Mouse (Mus musculus) kidney, adult 11 months (tissue): ENCODE measurements around the gene Timm10.
"Not testable (repeated sequence)": the region's sequence is repeated elsewhere in the genome, so short reads cannot be mapped to it uniquely, and the experiment has no call there.

Experiments used
- DNase-seq: peaks from one replicate; pipeline ENCODE4 v3.0.0; 2022

The Timm10 gene

DNA sequence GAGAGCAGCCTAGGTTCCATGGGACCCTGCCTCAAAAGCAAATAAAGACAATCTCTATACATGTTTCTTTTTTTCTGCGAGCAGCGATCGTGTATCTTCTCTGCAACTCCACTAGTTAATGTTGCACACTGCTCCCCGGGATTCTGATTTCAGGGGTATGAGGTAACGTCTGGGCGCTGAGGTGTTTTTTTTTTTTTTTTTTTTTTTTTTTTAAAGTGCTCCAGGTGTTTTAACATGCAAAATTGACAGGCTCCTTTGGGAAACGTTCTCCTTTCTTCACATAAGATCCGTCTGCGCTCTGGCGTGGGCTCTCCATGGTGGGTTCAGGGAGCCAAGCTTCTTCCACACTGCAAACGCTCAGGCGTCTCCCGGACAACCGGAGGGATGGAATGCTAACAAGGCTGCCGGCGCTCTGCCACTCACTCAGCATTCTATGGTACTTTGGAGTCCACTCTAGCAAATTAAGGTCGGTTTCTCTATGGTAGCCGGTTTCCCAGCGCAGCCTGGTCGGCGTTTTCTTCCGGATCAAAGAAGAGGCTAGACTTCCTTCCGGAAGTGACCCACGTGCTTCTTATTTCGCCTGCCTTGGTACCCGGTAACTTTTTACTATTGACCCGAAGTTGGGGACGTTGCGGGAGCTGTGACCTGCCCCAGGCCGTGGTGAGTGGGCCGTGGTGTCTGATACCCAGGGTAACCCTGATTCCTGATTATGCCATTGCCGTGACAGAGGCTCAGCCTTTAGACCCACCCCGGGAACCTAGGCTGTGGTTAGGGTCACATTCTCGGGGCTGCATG is at the start of gene Timm10:
Timm10 (plus strand) TSS at position 510 of the 795 bp plus-strand sequence.
- DNase-seq = peak; percentile 93

DNA sequence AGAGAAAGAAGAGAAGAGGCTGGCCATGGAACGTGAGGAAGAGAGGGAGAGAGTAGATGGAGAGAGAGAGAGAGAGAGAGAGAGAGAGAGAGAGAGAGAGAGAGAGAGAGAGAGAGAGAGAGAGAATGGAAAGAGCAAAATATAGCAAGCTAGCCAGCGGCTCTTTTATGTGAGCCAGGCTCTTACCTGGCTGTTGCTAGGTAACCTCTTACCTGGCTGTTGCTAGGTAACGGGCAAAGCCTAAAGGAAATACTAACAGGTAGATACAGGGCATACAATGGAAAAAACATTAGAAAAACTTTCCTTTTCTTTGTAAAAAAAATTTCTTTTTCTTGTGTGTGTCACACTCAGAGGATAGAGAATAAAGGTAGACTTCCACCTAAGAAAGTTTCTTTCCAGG is 49.1 kb upstream of the Timm10 start:
- DNase-seq = no peak

DNA sequence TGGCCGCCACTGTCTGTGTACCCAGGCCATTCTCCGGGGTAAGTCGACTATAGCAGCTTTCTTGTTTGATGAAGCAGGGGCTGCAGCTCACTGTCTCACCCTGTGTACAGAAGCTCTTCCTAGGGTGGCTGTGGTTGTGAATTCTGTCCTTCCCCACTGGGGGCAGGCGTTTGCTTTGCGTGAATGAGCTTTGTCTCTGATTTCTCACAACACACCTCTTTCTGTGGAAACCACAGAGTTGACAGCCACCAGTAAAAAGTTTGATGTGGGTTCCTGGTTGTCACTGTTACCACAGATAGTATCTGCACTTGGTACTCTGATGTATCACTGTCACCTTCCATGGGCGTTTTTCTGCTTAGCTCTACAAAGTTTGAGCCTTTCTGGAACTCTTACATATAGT is 47.6 kb upstream of the Timm10 start:
- no peak for DNase-seq

DNA sequence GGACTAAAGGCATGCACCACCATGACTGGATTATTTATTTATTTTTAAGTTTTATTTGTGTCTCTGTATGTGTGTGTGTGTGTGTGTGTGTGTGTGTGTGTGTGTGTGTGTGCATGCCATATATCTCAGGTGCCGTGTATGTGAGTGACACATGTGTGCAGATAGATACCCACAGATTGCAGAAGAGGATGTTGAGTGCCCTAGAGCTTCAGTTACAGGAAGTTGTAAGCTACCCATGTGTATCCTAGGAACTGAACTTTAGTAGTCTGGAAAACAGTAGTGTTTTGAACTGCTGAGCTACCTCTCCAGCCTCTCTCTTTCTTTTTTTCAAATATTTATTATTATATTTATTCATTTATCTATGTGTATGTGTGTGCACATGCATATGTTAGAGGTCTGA is 43.5 kb upstream of the Timm10 start:
- no peak for DNase-seq

DNA sequence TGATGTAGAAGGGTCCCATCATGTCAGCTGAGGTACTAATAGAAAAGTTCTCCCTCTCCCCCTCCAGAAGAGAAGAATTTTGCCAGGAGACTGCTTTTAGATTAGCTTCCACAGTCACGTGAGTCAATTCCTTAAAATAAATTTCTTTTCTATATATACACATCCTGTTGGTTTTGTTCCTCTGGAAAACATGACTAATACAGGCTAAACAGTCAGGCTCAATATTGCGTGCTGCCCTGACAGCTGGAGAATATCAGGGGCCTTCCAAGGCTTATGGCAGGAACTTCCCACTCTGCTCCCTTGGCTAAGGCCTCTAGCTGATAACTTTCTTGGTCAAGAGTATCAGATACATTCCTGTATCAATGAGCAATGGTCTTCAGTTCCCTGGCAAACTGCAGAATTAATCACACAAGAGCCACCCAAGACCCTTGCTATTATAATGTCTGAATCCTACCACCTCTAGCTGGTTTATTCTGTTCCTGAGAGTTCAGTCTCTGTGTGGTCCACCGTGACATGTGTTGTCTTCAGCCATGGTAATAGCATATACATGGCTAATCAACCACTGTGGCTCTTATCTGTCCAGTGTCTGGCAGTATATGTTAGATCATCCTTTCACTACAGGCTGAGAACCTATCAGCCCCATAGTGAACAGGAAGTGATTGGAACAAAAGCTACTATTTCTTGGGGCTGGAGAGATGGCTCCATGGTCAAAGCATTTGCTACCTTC is 42.8 kb upstream of the Timm10 start:
- no peak for DNase-seq

DNA sequence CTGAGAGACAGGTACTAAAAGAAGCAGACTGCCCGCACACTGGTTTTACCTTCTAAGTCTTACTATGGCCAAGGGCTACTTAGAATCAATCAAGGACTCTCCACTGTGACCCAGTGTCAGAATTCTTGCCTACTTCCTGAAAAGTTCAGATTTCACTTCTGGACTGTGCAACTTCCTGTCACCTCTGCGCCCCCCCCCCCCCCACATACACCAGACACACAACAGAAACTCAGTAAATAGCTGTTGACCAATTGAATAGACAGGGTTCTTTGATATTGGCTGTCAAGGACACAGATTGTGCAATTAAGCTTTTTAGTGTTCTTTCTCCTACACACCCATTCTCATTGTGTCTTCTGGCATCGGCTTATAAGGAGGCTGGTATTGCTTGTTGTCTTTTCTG is 38.5 kb upstream of the Timm10 start:
- DNase-seq = no peak

DNA sequence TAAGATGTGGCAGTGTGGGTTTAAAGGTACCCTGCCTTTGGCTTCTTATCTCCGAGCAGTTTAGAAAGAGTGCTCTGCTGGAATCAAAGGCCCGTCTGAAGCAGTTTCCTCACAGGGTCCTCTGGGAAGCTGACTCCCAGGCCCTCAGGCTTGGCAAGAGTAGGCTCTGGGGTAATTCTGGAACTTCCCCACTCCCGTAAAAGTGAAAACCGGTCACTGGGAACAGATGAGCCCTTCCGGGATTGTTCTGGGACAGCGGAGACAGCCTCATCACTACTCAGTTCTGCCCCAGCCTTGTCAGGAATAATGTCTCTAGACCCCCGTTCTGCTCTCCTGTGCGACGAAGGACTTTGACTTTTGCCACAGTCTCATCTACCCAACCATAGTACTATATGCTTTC is 36.4 kb upstream of the Timm10 start:
- no peak for DNase-seq

DNA sequence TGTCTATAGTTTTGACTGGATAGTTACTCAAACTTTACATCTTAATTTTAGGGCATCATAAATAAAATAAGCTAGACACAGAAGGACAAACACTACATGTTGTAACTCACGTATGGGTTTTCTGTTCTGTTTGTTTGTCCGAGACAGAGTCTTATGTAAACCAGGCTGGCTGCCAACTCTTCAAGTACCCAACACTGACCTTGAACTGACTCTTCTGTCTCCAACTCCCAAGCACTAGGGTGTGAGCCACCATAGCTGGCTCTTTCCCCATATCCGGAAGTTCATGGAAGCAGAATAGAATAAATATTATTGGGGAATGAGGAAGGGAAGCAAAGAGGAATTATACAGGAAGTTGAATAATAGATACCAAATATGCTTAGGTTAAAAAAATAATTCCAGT is 34.3 kb upstream of the Timm10 start:
- DNase-seq = no peak

DNA sequence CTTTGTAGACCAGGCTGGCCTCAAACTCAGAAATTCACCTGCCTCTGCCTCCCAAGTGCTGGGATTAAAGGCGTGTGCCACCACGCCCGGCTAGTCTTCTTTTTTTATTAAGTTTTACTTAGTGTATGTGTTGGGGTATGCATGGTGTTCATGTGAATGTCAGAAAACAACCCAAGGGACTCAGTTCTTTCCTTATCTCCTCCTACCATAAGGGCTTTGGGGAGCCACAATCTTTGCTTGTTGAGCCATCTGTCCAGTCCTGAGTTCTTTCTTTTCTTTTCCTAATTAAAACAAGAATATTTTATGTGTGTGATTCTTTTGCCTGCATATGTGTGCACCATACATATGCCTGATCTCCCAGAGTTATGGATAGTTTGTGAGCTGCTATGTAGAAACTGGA is 33.6 kb upstream of the Timm10 start:
- no peak for DNase-seq

DNA sequence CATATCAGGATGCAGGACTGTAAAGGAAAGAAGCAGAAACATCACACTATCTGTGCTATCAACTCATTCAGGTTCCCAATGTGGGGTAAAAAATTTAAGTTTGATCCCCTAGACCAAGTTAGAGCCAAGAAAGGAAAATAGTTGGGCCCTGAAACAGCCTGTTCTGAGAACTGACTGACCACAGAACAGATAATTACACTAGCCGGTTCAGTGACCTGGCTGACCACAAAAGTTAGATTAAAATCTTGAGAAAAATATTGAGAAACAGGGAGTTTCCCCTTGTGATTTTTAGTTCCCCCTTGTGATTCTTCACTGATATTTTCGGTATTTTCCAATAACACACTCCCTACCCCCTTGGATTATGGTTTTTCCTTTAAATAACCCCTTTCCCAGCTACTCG is 32.9 kb upstream of the Timm10 start:
- no peak for DNase-seq

DNA sequence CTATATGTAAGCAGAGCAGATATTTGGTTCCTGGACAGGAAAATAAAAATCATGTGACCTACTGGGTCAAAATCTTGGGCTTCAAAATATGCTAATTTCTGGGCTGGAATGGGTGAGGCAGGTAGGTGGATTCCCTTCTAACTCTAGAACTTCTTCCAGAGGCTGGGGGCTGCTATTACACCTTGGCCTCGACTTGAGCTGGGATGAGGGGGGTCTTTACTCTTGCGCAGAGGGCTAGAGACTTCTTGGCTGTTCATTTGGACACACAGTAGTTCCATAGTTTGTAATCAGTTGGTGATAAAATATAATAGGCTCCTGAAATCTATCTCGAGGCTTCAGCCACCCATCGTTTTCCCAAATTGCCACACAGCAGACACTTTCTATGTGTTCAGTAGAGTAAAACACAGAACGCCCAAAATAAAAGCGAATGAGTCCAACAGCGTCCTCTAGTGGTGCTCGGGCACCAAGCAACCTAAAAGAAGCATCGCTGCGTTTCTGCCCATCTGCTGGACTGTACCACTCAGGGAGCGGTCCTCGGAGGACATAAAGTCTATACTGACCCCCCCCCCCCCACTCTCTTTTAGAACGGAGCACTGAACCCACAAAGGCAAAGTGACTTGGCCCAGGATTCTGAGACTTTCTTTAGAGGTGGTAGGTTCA is 28.8 kb upstream of the Timm10 start:
- DNase-seq = peak; percentile 63

DNA sequence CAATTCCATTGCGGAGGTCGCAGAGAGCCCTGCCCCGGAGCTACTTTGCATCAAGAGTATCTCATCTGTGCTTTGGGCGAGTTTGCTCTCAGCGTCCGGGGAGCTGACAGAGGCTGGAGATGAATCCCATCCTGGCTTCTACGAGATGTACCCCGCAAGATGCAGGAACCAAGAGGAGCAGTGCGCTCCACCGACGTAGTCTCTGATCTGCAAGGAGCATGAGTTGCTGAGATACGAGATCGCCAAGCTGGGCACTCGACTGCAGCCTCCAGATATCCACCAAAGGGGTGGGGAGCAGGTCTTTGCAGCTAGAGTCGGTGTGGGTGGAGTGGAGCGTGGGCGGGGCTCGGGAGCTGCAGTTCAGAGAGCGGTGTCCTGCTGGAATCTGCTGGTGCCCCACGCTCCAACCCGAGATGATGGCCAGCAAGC is 28.3 kb upstream of the Timm10 start, which contains the start of gene Ube2l6:
Ube2l6 (plus strand) TSS at position 336 of the 429 bp plus-strand sequence.
- DNase-seq = peak; percentile 44

DNA sequence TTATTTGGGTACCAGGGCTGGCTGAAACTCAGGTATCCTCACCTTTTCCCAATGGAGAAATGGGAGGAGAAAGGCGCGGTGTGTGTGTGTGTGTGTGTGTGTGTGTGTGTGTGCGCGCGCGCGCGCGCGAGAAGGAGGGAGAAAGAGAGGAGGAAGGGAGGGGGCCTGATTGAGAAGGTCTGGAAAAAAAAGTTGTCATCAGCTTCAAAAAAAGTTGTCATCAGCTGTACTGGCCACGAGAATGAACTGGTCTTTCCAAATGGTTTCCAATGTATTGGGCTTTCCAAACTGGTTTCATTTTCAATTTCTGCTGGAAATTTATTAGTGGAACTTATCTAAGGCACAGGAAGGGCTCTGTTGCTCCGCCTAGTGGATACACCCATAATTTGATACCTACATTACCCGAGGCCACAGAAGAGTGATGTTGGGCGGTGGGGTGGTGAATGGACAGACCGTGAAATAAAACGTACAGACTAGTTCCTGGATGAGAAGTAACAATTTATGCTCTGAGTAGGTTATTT is 27.7 kb upstream of the Timm10 start:
- peak; percentile 70 for DNase-seq

DNA sequence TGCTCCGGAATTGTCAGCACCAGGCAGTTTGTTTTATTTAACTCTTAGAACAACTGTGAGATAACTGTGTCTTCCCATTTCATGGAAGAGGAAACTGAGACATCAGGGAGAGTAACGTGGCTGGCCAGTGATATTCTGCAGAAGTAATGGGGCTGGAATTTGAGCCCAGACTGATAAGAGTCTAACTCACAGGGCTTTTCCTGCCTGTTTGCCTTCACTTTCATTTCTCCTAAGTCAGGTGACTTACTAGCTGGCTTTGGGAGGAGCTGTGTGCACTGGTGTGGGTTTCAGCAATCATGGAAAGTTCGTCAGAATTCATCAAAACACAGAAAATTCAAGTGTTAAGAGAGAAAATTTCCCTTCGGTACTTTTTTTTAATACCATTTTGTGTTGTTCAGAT is 26.5 kb upstream of the Timm10 start:
- no peak for DNase-seq

DNA sequence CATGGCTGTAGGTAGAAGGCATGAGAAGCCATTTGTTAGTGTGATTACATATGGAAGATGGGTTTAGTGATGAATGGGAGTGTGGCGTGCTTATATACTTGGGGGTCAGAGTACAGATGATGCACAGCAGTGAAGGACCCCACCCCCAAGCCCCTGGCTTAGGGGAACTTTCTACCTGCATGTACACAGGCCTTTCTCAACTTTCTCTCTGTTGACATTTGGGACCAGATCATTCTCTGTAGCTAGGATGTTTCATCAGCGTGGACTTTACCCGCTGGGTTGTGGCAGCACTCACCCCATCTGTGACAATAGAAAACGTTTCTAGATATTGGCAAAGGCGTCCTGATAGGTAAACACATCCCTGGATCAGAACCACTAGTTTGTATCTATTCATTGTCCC is 25.6 kb upstream of the Timm10 start:
- DNase-seq = not testable (repeated sequence)

DNA sequence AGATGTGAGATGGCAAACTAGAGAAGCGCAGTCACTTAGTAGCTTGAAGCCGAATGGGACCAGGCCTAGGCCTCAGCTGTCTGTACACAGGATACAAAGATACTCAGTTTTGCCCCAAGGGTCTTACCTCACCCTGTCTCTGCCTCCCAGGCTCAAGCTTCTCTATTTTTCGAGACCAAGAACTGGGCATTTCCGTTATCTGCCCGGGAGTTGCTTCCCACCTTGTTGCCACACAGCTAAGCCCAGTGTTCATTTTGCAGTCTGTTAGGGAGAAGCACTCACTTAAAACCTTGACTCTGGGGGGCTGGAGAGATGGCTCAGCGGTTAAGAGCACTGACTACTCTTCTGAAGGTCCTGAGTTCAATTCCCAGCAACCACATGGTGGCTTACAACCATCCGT is 22.8 kb upstream of the Timm10 start:
- DNase-seq = no peak

DNA sequence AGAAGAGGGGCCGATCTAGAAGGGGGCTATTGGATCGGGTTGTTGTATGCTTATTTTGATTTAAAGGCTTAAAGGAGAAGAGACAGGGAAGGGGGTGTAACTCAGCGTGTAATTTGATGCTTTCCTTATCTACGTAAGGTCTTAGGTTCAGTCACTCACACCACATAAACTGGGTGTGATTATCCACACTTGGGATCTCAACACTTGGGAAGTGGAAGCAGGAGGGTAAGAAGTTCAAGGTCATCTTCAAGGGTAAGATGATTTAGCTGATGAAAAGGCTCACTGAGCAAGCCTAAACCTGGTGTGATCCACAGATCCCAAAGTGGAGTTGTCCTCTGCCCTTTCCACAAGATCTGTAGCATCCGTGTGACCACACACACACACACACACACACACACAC is 20.3 kb upstream of the Timm10 start:
- no peak for DNase-seq

DNA sequence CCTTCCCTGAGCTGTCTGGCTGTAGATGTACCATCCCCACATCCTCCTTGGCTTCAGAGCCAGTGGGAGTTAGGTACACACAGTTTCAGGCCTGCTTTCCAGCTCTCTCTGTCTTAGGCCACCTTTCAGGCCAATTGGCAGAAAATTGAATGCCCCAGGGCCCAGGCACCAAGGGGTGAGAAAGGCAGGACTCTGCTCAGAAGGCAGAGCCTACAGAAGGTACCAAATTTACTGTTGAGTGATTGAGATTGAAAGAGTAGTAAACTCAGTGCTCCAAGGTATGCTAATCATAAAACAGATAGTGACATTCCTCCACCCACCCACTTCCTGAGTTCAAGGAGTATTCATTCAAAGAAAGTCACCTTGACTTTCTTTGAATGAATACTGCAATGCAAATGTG is 17.5 kb upstream of the Timm10 start:
- no peak for DNase-seq

DNA sequence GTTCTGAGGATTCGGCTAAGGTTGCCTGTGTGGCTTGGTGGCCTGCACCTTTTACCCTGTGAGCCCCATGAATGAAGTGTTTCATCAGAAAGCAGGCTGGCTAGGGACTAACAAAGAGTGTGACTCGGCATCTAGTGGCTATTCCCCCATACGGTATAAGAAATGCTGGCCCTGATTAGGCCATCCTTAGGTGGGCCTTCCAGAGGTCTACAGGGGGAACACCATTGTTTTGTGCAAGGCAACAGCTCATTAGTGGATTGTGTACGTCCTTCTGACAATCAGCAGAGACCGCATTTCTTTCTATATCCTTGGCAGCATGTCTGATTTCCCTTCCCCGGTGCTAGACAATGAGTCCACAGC is 16.3 kb upstream of the Timm10 start:
- DNase-seq = no peak

DNA sequence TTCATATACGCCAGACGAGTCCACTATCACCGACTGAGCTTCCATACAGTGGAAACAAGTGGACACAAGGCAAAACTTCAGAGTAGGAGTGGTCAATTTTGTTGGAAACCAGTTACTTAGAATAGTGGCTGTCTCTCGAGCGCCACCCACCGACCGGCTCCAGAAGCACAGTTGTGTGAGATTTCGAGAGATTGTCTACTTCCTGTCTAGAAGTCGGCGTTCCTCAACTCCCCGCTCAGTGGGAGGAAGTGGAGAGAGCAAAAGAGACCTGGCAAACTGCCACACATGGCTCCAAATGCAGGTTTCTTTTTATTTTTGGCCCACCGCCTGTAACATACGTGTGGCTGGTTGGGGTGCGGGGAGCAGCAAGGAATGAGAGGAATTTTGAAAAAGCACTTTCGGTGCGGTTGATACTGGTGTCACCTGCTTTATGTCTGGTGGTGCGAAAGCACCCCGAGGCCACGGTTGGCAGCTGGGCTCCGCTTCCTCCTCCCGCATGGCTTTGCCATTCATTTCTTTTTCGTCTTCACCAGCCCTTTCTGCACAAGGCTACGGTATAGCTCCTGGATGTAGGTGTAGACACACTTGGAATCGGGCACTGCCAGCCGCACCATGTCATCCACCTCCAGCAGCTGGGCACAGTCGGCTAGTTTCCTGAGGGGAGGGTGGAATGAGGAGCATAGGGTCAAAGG is 15.8 kb upstream of the Timm10 start:
- DNase-seq = peak; percentile 88

DNA sequence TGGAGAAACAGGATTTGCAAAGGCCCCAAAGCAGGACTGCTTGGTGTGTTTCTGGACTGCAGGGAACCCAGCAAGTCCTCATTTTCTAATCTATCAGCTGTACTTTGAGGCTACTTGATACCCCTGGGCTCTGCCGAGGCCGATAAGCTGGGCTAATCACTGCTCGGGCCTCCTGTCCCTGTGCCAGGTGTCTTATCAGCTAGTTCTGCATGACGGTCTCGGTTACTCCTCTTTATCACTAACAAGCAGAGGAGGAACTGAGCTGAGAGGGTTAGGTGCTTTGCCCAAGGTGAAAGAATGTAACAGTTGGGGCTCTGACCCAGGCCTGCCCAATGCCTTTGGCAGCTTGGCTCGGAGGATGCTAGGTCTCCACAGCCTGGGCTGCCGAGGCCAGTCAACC is 14.9 kb upstream of the Timm10 start:
- no peak for DNase-seq

DNA sequence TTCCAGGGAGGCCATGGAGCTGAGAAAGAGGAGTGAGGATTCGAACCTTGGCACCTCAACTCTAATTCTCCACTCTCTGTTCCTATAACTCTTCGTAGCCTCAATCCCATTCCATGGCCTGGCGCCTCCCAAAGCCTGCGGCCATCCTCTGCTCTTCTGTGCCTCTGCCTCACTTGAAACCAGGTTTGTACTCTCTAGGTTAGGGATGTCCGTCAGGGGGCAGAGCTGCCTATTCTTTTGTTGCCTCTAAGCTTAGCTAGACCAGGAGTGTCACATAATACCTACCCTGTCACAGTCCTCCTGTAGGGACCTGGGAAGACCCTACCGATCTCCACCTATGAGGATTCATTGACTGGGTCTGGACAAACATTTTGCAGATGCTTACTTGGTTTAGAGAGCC is 14.1 kb upstream of the Timm10 start:
- DNase-seq = no peak

DNA sequence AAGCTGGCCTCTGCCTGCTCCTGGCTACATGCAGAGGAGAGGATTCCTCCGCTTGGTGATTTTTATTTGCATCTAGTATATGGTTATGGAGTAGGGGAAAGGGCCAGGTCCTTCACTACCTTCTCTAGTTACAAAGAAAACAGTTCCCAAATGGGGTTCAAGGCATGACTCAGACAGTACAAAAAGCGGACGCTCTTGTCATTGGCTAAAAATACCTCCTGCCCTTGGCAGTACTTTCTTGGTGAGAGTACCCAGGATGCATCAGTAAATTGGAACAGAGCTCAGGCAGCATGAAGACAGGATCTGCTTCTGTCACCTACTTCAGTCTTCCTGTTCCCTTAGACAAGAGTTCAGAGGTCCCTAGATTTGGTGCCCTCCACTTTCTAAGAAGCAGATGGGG is 6.9 kb upstream of the Timm10 start:
- no peak for DNase-seq
